Mouse (Mus musculus) CH12F3 (cell line): ENCODE results near the gene Fam124a.

ENCODE experiments used
- in situ Hi-C: fragments of 300-500 bp; cut with MboI; formaldehyde crosslinking; loops from 2 replicates; pipeline ENCODE4 v1.14.3; 2020; ENCODE audit warnings: low sequenced_read_pairs

The Fam124a gene

DNA sequence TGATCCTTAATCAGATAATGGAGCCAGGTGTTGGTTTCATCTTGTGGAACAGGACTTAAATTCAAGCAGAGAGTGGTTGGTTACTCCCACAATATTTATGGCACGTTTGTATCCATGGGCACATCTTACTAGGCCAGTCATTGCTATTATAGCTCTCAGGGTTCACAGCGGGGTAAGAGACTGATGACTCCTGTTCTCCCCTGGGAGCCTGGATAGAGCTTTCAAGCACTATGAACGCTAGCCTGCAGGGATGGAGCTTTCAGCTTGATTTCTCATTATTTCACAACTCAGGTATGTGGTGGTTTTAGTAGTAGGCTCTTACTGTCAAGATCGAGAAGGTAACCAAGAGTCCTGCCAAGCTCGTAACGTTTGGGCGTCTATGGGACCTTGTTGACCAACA, 100.5 kb downstream of the Fam124a start:
- in situ Hi-C loops, result no loop called here

DNA sequence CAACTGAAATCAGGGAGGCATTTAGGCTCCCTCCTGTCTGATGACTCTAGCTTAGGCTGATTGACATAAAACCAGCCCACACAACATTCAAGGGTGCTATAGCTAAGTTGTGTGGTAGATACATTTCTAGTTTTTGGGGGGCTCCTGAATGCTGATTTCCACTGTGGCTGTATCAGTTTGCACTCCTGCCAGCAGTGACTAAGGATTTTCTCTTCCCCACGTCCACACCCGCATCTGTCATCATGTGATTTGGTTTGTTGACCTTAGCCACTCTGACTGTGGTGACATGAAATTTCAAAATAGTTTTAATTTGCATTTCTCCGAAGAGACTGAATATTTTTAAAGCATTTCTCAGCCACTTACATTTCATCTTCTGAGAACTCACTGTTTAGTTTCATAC, 101.9 kb downstream of the Fam124a start:
- in situ Hi-C loops, result no loop called here
